Mouse (Mus musculus) forebrain, embryonic 15.5 days (tissue): Measurements from ENCODE around the gene Slc41a3. TPM values are rescaled to one million over a fixed set of nuclear protein-coding genes. Genes with fewer than 3 reads are reported as not detected.
A peak's percentile ranks its signal among the peaks of the same experiment; 100 is the strongest.

Experiments
- ATAC-seq: fragments of 200-750 bp; cut with Nextera tagmentation; replicated peaks from 2 replicates; pipeline ENCODE4 v1.8.0; 2017; ENCODE audit warnings: mild to moderate bottlenecking, moderate TSS enrichment, moderate library complexity
- H3K27ac ChIP-seq: fragments of 300-500 bp; sonication (generic); replicated peaks from 2 replicates; pipeline ENCODE4 v1.5.1; 2015; ENCODE audit warnings: mild to moderate bottlenecking, inconsistent platforms
- H3K27me3 ChIP-seq: fragments of 300-500 bp; sonication (generic); 2 replicates; pipeline ENCODE4 v1.6.1; 2015; ENCODE audit warnings: inconsistent platforms
- H3K36me3 ChIP-seq: fragments of 300-500 bp; sonication (generic); 2 replicates; pipeline ENCODE4 v1.6.1; 2015; ENCODE audit warnings: mild to moderate bottlenecking, inconsistent platforms
- H3K4me1 ChIP-seq: fragments of 300-500 bp; sonication (generic); 2 replicates; pipeline ENCODE4 v1.6.1; 2015; ENCODE audit warnings: inconsistent platforms
- H3K4me2 ChIP-seq: fragments of 300-500 bp; sonication (generic); replicated peaks from 2 replicates; pipeline ENCODE4 v1.6.1; 2015; ENCODE audit warnings: mild to moderate bottlenecking, inconsistent platforms
- H3K4me3 ChIP-seq: fragments of 300-500 bp; sonication (generic); 2 replicates; pipeline ENCODE4 v1.5.1; 2015; ENCODE audit warnings: mild to moderate bottlenecking, inconsistent platforms
- H3K9ac ChIP-seq: fragments of 300-500 bp; sonication (generic); replicated peaks from 2 replicates; pipeline ENCODE4 v1.6.1; 2015; ENCODE audit warnings: mild to moderate bottlenecking, inconsistent platforms
- H3K9me3 ChIP-seq: fragments of 300-500 bp; sonication (generic); 2 replicates; pipeline ENCODE4 v1.6.1; 2016; ENCODE audit warnings: inconsistent platforms
- WGBS: fragments of 180-500 bp; shearing (Covaris S2); methylation state at CpG from one replicate; pipeline ENCODE4 v1.1.7; 2015; ENCODE audit warnings: mixed read lengths; 5-methylcytosine and 5-hydroxymethylcytosine counted together
- polyA plus RNA-seq: library from polyadenylated mRNA; unstranded; fragments of >200 nt; fragmentation: Nextera tagmentation; extraction: Ambion mirVana; gene quantifications from 2 replicates; pipeline ENCODE4 v1.2.1, GENCODE M21; 2015

Slc41a3 gene
- 2.3 and 2.5 TPM in 2 replicates for polyA plus RNA-seq

DNA sequence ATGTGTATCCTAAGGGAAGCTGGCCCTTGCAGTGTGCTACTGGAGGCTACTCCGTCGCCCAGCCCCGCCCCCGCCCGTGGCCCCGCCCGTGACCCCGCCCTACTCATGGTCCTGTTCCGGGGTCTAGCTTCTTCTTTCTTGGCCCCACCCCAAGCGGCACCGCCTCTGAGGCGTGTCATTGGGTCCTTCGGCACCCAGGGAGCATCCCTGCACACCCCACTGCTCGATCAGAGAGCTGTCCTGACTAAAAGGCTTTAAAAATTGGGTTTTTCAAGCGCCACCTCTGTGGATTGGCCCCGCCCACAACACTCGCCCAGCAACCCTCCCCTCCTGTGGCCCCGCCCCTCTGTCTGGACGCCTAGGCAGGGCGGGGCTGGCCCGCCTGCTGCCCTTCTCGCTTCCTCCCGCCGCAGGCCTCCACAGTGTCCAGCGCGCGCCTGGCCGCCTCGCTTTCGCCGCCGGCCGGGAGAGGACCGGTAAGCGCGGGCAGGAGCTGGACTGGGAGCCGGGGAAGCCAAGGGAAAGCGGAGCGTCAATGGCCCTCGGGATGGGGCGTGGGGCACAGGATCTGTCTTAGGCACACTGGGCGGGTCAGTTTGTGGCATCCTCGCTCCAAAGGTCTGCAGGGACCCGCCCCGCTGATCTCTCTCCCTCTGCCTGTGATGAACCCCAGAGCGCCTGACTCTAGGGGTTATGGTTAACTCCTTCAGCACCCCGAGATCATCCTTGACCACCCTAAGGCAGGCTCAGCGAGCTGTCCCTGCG is at the start of gene Slc41a3:
Slc41a3 (plus strand) TSS at position 193 of the 765 bp plus-strand sequence.
- Histone ChIP-seq H3K4me1 (peaks cover 9% of the 10 kb centered on the region), H3K4me3 (peak within 1 kb of the TSS; percentile 55), H3K9me3 (no peaks in the 10 kb centered on the region), H3K9ac (peak within 1 kb of the TSS; percentile 59), H3K27me3 (no peaks in the 10 kb centered on the region; the same call in 1 of the 2 replicates), H3K4me2 (peak within 1 kb of the TSS; percentile 79), H3K27ac (no peak within 1 kb of the TSS), H3K36me3 (no peaks in the 10 kb centered on the region)
- under 1% methylated on average over 49 of the region's 49 CpGs for WGBS
- peak; percentile 89 for ATAC-seq

DNA sequence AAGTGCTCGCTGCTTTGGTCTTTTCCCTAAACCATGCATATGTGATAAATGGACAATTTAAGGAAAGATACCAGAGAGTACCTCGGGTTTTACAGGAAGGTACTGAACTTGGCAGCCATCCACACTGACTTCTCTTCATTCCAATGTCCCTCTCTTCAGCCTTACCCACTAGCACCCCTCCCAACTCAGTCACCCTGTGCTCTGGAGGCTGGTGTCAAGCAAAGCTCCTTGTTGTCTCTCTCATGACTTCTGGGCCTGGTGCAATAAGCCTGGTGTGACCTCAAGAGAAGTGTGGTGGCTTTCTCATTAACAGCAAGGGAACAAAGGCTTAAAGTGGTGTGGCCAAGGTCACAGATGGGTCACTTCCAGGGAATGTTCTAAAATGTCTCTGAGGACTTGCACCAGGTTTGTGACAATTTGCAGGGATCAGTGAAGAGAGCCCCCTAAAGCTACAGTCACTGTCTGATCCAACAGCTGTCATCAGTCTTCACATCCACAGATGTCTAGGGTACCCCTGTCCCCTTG is 47.9 kb upstream of the Slc41a3 start:
- ATAC-seq: no peak
- Histone ChIP-seq H3K27ac (no peak overlapping the region), H3K27me3 (no peaks in the 10 kb centered on the region), H3K4me3 (no peak overlapping the region), H3K9ac (no peak overlapping the region), H3K4me2 (no peak overlapping the region), H3K36me3 (no peaks in the 10 kb centered on the region), H3K9me3 (no peaks in the 10 kb centered on the region), H3K4me1 (peaks cover 7% of the 10 kb centered on the region)
- WGBS: 72% methylated on average over 2 of the region's 2 CpGs

DNA sequence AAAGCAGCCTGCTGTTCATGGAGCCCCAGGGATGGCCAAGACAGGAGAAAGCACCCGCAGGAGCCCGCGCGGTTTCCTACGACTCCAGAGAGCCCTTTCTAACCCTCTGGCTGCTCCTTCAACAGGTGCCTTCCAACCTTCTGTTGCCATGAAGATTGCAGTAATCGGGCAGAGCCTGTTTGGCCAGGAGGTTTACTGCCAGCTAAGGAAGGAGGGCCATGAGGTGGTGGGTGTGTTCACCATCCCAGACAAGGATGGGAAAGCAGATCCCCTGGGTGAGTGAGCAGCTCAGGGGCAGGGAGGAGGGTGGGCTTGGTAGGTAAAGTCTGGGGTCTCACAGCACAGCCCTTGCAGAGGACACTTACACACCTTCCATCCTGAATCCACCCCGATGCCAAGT is 47.4 kb upstream of the Slc41a3 start:
- no peak overlapping the region for H3K27ac ChIP-seq
- no peaks in the 10 kb centered on the region for H3K9me3 ChIP-seq
- 95% methylated on average over 7 of the region's 7 CpGs for WGBS
- H3K27me3 ChIP-seq: no peaks in the 10 kb centered on the region
- no peak for ATAC-seq
- H3K4me1 ChIP-seq: peaks cover 7% of the 10 kb centered on the region
- H3K9ac ChIP-seq: no peak overlapping the region
- no peak overlapping the region for H3K4me2 ChIP-seq
- H3K4me3 ChIP-seq: no peak overlapping the region
- H3K36me3 ChIP-seq: no peaks in the 10 kb centered on the region

DNA sequence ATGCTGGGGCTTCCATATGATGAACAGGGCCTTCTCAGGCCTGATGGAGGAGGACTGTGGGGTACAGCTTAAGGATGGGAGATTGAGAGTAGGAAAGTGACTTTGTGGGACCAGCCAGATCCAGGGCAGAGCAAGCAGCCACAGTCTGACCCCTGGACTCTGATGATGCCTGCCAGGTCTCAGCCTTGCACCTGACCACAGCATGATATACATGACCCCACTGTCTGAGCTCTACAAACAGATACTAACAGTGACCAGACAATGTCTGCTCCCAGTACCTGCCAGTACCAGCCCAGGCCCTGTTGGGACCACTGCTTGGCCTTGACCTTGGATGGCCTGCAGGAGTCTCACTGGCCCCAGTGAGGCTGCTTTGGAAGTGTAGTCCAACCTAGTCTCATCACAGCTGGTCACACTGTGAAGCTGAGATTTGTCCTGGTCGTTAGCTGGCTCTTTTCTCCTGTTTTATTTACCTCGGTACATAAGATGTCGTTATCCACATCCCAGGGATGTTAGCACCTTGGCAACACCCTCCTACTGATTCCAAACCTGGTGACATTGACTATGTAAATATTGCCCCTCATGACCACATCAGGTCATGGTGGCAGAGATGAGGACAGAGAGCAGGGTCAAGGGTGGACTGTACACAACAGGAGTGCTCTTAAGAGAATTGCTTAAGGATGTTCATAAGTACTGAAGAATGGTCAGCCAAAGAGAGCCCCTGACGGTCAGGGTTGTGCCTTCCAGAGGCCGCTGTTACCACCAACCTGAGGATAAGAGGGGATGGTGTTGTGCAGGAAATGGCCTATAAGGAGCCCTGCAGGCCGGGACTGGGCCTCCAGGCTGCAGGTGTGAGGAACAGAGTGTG is 46.5 kb upstream of the Slc41a3 start:
- Histone ChIP-seq H3K9me3 (no peaks in the 10 kb centered on the region), H3K4me2 (no peak overlapping the region), H3K27me3 (no peaks in the 10 kb centered on the region), H3K36me3 (no peaks in the 10 kb centered on the region), H3K27ac (no peak overlapping the region), H3K9ac (no peak overlapping the region), H3K4me1 (peaks cover 7% of the 10 kb centered on the region), H3K4me3 (no peak overlapping the region)
- no peak for ATAC-seq
- WGBS: 66% methylated on average over 6 of the region's 6 CpGs

DNA sequence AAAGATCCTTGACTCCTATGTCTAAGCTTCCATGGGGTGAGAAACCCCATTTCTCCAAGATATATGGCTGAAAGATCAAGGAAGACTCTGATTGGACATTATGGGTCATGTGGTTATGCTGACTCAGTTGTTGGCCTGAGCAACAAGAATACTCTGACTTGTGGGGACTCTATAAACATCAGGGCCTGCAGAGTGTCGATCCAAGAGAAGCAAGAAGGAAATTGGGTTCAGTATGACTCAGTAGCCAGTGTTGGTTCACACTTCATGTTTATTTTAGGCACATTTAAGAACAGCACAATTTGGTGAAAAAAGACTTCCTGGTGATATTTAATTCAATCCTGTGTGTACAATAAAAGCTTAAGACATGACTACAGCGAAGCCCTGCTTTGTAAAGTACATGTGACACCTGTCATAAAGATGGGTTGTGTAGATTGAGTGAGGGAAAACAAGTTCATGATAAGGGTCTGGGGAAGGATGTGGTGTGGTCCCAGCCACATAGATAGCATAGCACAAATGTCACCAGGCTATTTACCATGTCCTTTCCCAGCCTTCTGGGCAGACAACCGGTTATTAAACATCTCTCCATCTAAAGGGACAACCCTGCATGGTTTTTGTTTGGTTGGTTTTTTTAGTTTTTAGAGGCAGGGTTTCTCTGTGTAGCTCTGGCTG is 44.0 kb upstream of the Slc41a3 start:
- 91% methylated on average over 3 of the region's 3 CpGs for WGBS
- Histone ChIP-seq H3K4me2 (no peak overlapping the region), H3K27me3 (no peaks in the 10 kb centered on the region), H3K36me3 (no peaks in the 10 kb centered on the region), H3K27ac (0 out of 2 replicates have a peak overlapping the region, but pooled peaks have one; percentile 34), H3K4me3 (no peak overlapping the region), H3K9me3 (no peaks in the 10 kb centered on the region), H3K4me1 (peaks cover 7% of the 10 kb centered on the region), H3K9ac (no peak overlapping the region)
- ATAC-seq: no peak

DNA sequence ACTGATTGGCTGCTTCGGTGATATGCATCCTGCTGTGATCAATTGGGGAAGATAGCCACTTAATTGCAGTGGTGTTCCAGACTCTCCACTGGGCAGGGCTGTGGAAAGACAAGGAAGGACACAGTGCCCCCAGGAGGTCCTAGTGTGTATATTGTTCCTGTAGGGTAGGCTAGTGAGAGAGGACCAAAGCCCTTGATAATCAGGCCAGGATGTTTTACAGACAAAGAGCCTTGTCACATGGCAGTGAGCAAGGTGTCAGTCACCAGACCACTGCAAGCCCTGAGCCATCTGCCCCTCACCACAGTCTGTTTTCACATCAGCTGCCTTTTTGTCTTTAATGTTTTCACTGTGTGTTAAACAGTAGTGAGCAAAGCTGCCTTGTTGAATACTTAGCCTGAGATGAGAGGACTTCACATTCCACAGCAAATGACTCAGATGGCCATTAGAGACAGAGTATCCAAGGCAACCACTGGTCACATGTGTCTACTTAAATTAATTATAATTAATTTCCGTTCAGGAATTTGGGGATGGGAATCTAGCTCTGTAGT is 43.2 kb upstream of the Slc41a3 start:
- Histone ChIP-seq H3K36me3 (no peaks in the 10 kb centered on the region), H3K9me3 (no peaks in the 10 kb centered on the region), H3K4me1 (peaks cover 7% of the 10 kb centered on the region), H3K27me3 (no peaks in the 10 kb centered on the region), H3K27ac (0 out of 2 replicates have a peak overlapping the region, but pooled peaks have one; percentile 34), H3K4me3 (no peak overlapping the region), H3K9ac (no peak overlapping the region), H3K4me2 (no peak overlapping the region)
- 10% methylated on average over 2 of the region's 2 CpGs for WGBS
- peak; percentile 54 for ATAC-seq

DNA sequence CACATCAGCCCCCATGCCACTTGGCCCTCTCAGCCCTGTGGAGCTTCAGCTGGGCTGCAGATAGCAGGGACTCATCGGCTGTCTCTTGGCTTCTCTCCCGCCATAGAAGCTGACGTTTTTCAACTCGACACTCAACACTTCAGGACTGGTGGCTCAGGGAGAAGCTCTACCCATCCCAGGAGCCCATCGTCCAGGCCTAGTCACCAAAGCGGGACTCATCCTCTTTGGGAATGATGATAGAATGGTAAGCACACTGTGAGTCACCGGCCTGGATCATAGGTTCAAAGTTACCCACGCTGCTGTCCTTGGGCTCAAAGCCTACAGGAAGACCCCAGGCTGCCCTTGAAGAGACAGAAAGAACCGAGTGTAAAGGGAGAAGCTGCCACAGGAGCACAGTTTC is 40.3 kb upstream of the Slc41a3 start:
- H3K36me3 ChIP-seq: no peaks in the 10 kb centered on the region
- H3K27ac ChIP-seq: no peak overlapping the region
- H3K4me1 ChIP-seq: peaks cover 7% of the 10 kb centered on the region
- ATAC-seq: no peak
- no peaks in the 10 kb centered on the region for H3K27me3 ChIP-seq
- H3K4me3 ChIP-seq: no peak overlapping the region
- no peak overlapping the region for H3K4me2 ChIP-seq
- 85% methylated on average over 9 of the region's 9 CpGs for WGBS
- H3K9ac ChIP-seq: no peak overlapping the region
- H3K9me3 ChIP-seq: no peaks in the 10 kb centered on the region

DNA sequence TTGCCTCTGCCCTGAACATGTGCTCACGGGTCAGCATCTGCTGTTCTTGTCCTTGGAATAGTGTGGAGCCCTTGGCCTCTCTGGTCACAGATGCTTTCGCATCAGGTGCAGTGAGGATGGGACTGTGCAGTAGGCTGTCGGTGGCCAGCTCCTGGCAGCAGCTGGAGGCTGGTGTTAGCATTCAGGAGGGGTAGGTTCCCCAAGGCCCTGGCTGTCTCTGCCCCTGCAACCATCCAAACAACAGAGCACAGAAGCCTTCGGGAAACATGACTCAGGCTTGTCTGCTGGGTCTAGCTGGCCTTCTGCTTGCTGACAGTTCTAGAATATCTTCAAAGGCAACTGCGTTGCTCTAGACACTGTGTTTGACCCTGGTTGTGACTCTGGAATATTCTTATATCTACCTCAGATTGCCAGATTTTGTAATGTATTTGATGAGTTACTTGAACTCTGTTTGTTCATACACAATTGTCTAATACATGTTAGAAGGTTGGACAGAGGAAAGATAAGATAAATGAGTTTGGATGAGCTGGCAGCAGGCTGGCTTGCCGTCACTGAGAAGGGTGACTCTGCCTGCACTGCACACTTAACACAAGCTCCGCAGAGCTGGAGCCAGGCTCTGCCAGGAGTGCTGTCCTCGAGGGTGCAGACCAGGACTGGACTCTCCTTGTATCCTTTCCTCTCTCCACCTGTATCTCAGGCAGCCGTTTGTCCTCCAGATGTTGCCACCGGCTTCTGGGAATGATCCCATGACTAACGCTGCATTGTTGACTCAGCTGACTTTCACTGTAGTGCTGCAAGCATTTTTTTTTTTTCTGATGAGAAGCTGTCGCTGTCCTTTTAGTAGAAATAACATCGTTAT is 38.9 kb upstream of the Slc41a3 start:
- H3K4me2 ChIP-seq: no peak overlapping the region
- H3K36me3 ChIP-seq: no peaks in the 10 kb centered on the region
- H3K9me3 ChIP-seq: no peaks in the 10 kb centered on the region
- no peak overlapping the region for H3K9ac ChIP-seq
- ATAC-seq: no peak
- peaks cover 7% of the 10 kb centered on the region for H3K4me1 ChIP-seq
- 62% methylated on average over 13 of the region's 13 CpGs for WGBS
- H3K27me3 ChIP-seq: no peaks in the 10 kb centered on the region
- H3K27ac ChIP-seq: no peak overlapping the region
- no peak overlapping the region for H3K4me3 ChIP-seq

DNA sequence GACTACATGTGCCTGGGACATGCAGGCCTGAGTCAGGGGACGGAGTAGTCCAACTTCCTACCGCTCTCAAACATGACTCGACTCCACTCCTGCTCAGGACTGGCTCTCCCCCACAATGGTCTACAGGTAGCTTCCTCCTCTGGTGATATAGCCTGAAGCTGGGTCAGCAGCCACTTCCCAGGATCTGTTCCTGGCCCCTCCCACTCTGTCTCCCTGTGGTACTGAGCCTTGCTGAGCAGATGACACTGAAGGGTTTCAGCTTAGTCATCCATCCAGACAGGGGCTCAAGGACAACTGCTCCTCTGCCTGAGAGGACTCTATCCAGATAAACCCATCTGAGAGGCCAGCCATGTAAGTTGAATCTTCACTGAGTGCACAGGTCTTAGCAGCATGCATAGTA is 37.0 kb upstream of the Slc41a3 start:
- H3K9me3 ChIP-seq: no peaks in the 10 kb centered on the region
- 87% methylated on average over 3 of the region's 3 CpGs for WGBS
- ATAC-seq: no peak
- H3K4me1 ChIP-seq: no peaks in the 10 kb centered on the region
- no peak overlapping the region for H3K4me2 ChIP-seq
- no peaks in the 10 kb centered on the region for H3K36me3 ChIP-seq
- no peak overlapping the region for H3K4me3 ChIP-seq
- H3K9ac ChIP-seq: no peak overlapping the region
- no peaks in the 10 kb centered on the region for H3K27me3 ChIP-seq
- no peak overlapping the region for H3K27ac ChIP-seq

DNA sequence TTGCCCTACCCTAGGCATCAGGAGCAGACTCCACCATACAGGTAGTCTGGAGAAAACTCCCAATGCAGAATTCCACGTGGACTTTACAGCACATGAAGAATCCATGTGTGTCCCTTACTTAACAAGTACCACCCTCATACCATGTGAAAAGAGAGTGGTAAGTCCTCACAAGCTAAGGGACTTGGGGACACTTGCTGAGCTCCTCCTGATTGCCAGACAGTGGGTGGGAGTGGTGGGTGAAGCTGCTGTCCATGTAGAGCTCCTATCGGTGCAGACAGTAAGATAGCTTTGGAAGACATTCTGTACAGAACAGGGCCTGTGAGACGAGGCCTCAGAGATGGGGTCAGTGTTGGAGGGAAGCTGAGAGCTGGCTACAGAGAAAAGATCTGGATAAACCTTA is 36.6 kb upstream of the Slc41a3 start:
- H3K4me3 ChIP-seq: no peak overlapping the region
- H3K9me3 ChIP-seq: no peaks in the 10 kb centered on the region
- WGBS: 80% methylated on average over 3 of the region's 3 CpGs
- H3K9ac ChIP-seq: no peak overlapping the region
- no peak overlapping the region for H3K27ac ChIP-seq
- no peak for ATAC-seq
- H3K4me2 ChIP-seq: no peak overlapping the region
- H3K36me3 ChIP-seq: no peaks in the 10 kb centered on the region
- no peaks in the 10 kb centered on the region for H3K4me1 ChIP-seq
- H3K27me3 ChIP-seq: no peaks in the 10 kb centered on the region

DNA sequence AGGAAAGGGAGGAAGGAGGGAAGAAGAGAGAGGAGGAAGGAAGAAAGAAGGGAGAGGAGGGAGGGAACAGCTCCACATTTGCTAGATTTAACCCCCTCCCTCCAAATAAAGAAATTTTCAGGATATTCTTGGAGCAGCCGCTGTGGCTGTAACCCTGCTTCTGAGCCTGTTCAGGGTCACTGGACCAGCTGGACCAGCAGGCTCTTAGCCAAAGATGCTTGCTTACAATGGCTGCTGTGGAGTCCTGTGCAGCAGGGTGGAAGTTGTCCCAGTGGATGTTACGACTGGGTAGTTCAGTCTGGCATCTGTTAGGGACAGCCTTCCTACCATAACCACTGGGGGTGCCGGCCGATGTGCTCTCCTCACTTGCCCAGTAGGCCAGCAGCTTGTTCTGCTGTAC is 35.8 kb upstream of the Slc41a3 start:
- no peaks in the 10 kb centered on the region for H3K9me3 ChIP-seq
- 81% methylated on average over 4 of the region's 4 CpGs for WGBS
- H3K27me3 ChIP-seq: no peaks in the 10 kb centered on the region
- H3K4me1 ChIP-seq: no peaks in the 10 kb centered on the region
- H3K36me3 ChIP-seq: no peaks in the 10 kb centered on the region
- H3K4me2 ChIP-seq: no peak overlapping the region
- H3K9ac ChIP-seq: no peak overlapping the region
- no peak for ATAC-seq
- H3K4me3 ChIP-seq: no peak overlapping the region
- no peak overlapping the region for H3K27ac ChIP-seq
